ENCODE assay signal across 8 mouse cellular contexts in genomic region chr6:92184178-92184577, GRCm38 (mm10). TPM values are rescaled to one million over a fixed set of nuclear protein-coding genes. Genes with fewer than 3 reads are reported as not detected.
A peak's percentile ranks its signal among the peaks of the same experiment; 100 is the strongest.
DNase-seq lines count a peak whose midpoint lies in the region; ATAC-seq and TF ChIP-seq lines count a peak whose summit lies in the region.

No protein-coding gene starts in this region.

- H3K9ac ChIP-seq in hindbrain, embryonic 15.5 days = peak overlapping the region; percentile 73

- H3K4me1 ChIP-seq in thymus, adult 2 months (replicated peaks; ENCODE audit: control insufficient read depth, insufficient read depth, low read length) = peaks cover 6% of the 10 kb centered on the region
- peaks cover 20% of the 10 kb centered on the region for H3K4me1 ChIP-seq in hindbrain, embryonic 15.5 days (replicated peaks)
- H3K4me1 ChIP-seq in megakaryocyte, embryonic 14.5 days = peaks cover 50% of the 10 kb centered on the region

- 5% methylated on average over 10 of the region's 10 CpGs for WGBS in thymus, adult 2 months
- WGBS in hindbrain, embryonic 15.5 days = 3% methylated on average over 10 of the region's 10 CpGs

- peak overlapping the region; percentile 98 for H3K4me3 ChIP-seq in thymus, adult 2 months (ENCODE audit: control insufficient read depth, insufficient read depth, low read length)
- H3K4me3 ChIP-seq in hindbrain, embryonic 15.5 days = peak overlapping the region; percentile 72
- H3K4me3 ChIP-seq in megakaryocyte, embryonic 14.5 days (replicated peaks) = peak overlapping the region; percentile 100

- TF ChIP-seq CTCF in thymus, adult 2 months (IDR thresholded peaks at IDR 0.05; ENCODE audit: borderline replicate concordance, control insufficient read depth, extremely low read depth, insufficient read depth, low read length, poor library complexity) = no peak

- no peaks in the 10 kb centered on the region for H3K27me3 ChIP-seq in thymus, adult 2 months (ENCODE audit: control insufficient read depth, insufficient read depth, low read length)
- H3K27me3 ChIP-seq in hindbrain, embryonic 15.5 days = no peaks in the 10 kb centered on the region
- no peaks in the 10 kb centered on the region for H3K27me3 ChIP-seq in megakaryocyte, embryonic 14.5 days (replicated peaks)

- H3K9me3 ChIP-seq in hindbrain, embryonic 15.5 days = no peaks in the 10 kb centered on the region; the same call in 1 of the 2 replicates
- no peaks in the 10 kb centered on the region for H3K9me3 ChIP-seq in megakaryocyte, embryonic 14.5 days

- peak; percentile 41 for ATAC-seq in cerebellum, adult (ENCODE audit: insufficient number of reproducible peaks, low FRiP score, low TSS enrichment)
- peak; percentile 83 for ATAC-seq in hindbrain, embryonic 15.5 days (ENCODE audit: low FRiP score, low read depth)

- no peaks in the 10 kb centered on the region for H3K36me3 ChIP-seq in thymus, adult 2 months (ENCODE audit: control insufficient read depth, insufficient read depth, low read length)
- peaks cover 22% of the 10 kb centered on the region for H3K36me3 ChIP-seq in hindbrain, embryonic 15.5 days
- H3K36me3 ChIP-seq in megakaryocyte, embryonic 14.5 days (replicated peaks; ENCODE audit: low read length) = peaks cover 55% of the 10 kb centered on the region

- peak overlapping the region; percentile 25; the same call in 1 of the 2 replicates for H3K27ac ChIP-seq in thymus, adult 2 months (ENCODE audit: control insufficient read depth, insufficient read depth, low read length)
- peak overlapping the region; percentile 82 for H3K27ac ChIP-seq in hindbrain, embryonic 15.5 days (replicated peaks)

- no peak for DNase-seq in cerebellum, adult 11-12 months
- DNase-seq in thymus, adult 2 months = peak; percentile 6
- no peak for DNase-seq in thymus, postnatal 25 days
- DNase-seq in ovary, postnatal 36 days (ENCODE audit: low spot score) = no peak
- no peak for DNase-seq in thymus, postnatal 14 days

- no peak; the same call in 1 of the 2 replicates for TF ChIP-seq POLR2A in thymus, adult 2 months (IDR thresholded peaks at IDR 0.05; ENCODE audit: control insufficient read depth, extremely low read depth, insufficient read depth, low read length, poor library complexity)

- peak overlapping the region; percentile 59 for H3K4me2 ChIP-seq in hindbrain, embryonic 15.5 days

RNA-seq across cellular contexts. Expression of gene Mrps25, which starts 0.3 kb away (rescaled TPM):
- polyA plus RNA-seq in thymus, adult 2 months (2012; rRNA removed) = 16.6 and 16.9 TPM in 2 replicates
- 70.4 and 71.3 TPM in 2 replicates for polyA plus RNA-seq in hindbrain, embryonic 15.5 days (2015; fragmentation: Nextera tagmentation; extraction: Ambion mirVana)
- polyA plus RNA-seq in megakaryocyte, embryonic 14.5 days (2012; ENCODE audit: insufficient read depth, low replicate concordance) = 17.4 TPM in 1 of 2 replicates, not detected in the other

RNA-seq across cellular contexts. Expression of gene Rbsn, which starts 30.5 kb away (rescaled TPM):
- 9.9 and 10.2 TPM in 2 replicates for polyA plus RNA-seq in thymus, adult 2 months (2012; rRNA removed)
- polyA plus RNA-seq in hindbrain, embryonic 15.5 days (2015; fragmentation: Nextera tagmentation; extraction: Ambion mirVana) = 34.2 and 36.7 TPM in 2 replicates
- 1.3 and 2.2 TPM in 2 replicates for polyA plus RNA-seq in megakaryocyte, embryonic 14.5 days (2012; ENCODE audit: insufficient read depth, low replicate concordance)
